Mouse (Mus musculus) olfactory bulb, adult 2 months (tissue): ENCODE data around the gene Fkbpl.

Experiments
- CTCF ChIP-seq: fragments of 200-500 bp; IDR thresholded peaks from 2 replicates; pipeline ENCODE4 v1.5.1; 2012; ENCODE audit warnings: low read depth, mild to moderate bottlenecking, low read length, moderate library complexity; ENCODE audit not compliant: insufficient read depth
- POLR2A ChIP-seq: fragments of 200-500 bp; IDR thresholded peaks from 2 replicates; pipeline ENCODE4 v1.6.1; 2012; ENCODE audit warnings: mild to moderate bottlenecking, low read depth, low read length, moderate library complexity; ENCODE audit not compliant: insufficient read depth

DNA sequence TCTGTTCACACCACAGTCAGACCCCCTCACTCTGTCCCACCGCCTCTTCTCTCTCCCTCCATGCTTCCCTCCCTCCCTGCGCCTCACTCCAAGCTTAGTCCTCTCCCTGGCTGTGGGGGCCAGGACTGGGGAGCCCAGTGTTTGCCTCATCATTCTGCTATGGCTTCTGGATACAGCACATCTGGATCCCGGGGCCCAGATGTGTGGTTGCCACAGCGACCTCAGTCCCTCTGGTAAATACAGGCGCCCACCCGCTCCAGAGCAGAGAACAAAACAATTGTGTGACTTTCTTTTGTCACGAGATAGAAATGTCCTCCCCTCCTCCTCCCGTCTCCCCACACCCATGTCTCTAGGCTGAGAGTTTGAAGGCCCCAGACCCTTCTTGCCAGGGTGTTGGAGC, 12.1 kb downstream of the Fkbpl start:
- TF ChIP-seq CTCF = no peak
- TF ChIP-seq POLR2A = no peak
